Mouse (Mus musculus) 416B (cell line): ENCODE data around the gene Rhobtb1.

Source experiments
- DNase-seq: peaks from one replicate; pipeline ENCODE4 v3.0.0; 2011; ENCODE audit warnings: low read depth

Rhobtb1 gene

GRCm38 (mm10) chr10:69247311-69248033, 96.2 kb downstream of the Rhobtb1 start:
- DNase-seq, result peak; percentile 42

GRCm38 (mm10) chr10:69248261-69249160, 97.3 kb downstream of the Rhobtb1 start:
- no peak for DNase-seq

GRCm38 (mm10) chr10:69251254-69251653, 100.0 kb downstream of the Rhobtb1 start:
- no peak for DNase-seq

- DNase-seq, result no peak
Observed at GRCm38 (mm10) chr10:69252112-69253074, 101.2 kb downstream of the Rhobtb1 start.

- no peak for DNase-seq
Observed at GRCm38 (mm10) chr10:69253075-69253685, 101.9 kb downstream of the Rhobtb1 start.

GRCm38 (mm10) chr10:69253686-69254080, 102.4 kb downstream of the Rhobtb1 start:
- DNase-seq, result no peak

- peak; percentile 91 for DNase-seq
Observed at GRCm38 (mm10) chr10:69254390-69254847, 103.2 kb downstream of the Rhobtb1 start.

GRCm38 (mm10) chr10:69255594-69255993, 104.4 kb downstream of the Rhobtb1 start:
- peak; percentile 74 for DNase-seq

- DNase-seq, result peak; percentile 82
Observed at GRCm38 (mm10) chr10:69257592-69258133, 106.4 kb downstream of the Rhobtb1 start.

- DNase-seq, result no peak
Observed at GRCm38 (mm10) chr10:69258588-69258987, 107.4 kb downstream of the Rhobtb1 start.

- DNase-seq, result no peak
Observed at GRCm38 (mm10) chr10:69259161-69259560, 107.9 kb downstream of the Rhobtb1 start.

- no peak for DNase-seq
Observed at GRCm38 (mm10) chr10:69259929-69260328, 108.7 kb downstream of the Rhobtb1 start.

- DNase-seq, result no peak
Observed at GRCm38 (mm10) chr10:69262918-69263822, 111.9 kb downstream of the Rhobtb1 start.

- no peak for DNase-seq
Observed at GRCm38 (mm10) chr10:69263906-69264305, 112.7 kb downstream of the Rhobtb1 start.

- no peak for DNase-seq
Observed at GRCm38 (mm10) chr10:69265421-69265820, 114.2 kb downstream of the Rhobtb1 start.

GRCm38 (mm10) chr10:69268061-69268643, 116.9 kb downstream of the Rhobtb1 start:
- no peak for DNase-seq

- no peak for DNase-seq
Observed at GRCm38 (mm10) chr10:69271436-69271835, 120.2 kb downstream of the Rhobtb1 start.

- DNase-seq, result no peak
Observed at GRCm38 (mm10) chr10:69274275-69274674, 123.0 kb downstream of the Rhobtb1 start.

GRCm38 (mm10) chr10:69274705-69275104, 123.5 kb downstream of the Rhobtb1 start:
- DNase-seq, result no peak
